Mouse (Mus musculus): ENCODE data around the gene Vangl2.

The Vangl2 gene

DNA sequence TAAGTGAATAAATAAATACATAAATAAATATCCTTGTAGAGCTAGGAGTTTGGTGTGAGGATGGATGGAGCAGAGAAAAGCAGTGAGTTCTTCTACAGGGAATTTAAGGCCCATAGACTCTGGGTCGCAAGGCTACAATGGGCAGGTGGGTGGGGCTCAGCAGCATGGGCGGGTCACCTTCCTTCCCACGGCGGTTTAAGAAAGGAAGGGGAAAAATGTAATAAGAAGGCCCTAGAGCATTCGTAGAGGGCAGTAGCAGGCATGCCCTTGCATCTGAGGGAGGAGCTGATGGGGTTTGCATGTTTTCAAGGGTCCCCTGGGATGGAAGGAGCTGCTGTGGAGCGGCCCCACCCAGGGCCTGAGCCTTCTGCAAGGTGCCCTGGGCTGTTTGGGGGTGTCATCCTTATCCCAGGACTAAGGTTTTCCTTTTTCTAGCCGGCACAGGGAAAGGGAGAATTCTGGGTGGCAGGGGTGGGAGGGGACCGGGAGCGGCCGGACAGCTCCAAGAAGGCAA is 24.6 kb upstream of the Vangl2 start:
- CTCF ChIA-PET: interaction anchor here in 3 of 4 experiments (0.8 to 1.9 kb wide), 5 partner anchors 41 to 316 kb away, joined by 3 to 6 read pairs (median 5); no protein-coding TSS in a partner anchor
- POLR2A ChIA-PET: interaction anchor here in 3 of 4 experiments (0.6 to 4.5 kb wide), 19 partner anchors 9 to 1510 kb away, joined by 3 to 25 read pairs (median 4); partner anchors contain the start of genes Copa (in 2 of the 3), Ncstn (in 2 of the 3) and Pea15a (in 1 of the 3)

DNA sequence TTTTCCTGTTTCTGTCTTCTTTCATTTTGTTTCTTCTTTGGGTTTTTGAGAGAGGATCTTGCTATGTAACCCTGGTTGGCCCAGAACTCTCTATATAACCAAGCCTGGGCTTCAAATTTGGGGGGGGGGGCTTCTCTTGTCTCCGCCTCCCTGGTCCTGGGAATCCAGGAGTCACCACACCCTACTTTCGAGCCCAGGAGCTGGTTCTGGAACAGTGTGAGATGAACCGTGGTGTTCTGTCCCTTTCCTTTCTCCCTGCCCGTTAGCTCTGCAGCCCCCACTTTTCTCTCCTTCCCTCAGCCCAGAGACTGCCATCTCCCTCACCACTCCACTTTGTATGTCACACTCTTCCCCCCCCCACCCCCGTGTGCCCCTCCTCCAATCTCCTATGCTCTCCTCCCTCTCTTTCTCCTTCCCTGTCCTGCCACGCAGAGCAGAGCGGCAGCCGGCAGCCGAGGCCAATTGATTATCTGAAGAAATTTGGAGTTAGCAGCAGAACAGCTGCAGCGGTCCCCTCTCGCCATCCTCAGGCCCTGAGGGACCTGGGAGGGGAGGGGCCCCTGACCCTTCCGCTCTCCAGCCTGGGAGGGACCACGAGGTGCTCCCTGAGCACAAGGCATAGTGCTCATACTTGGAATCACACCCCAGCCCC is 21.0 kb upstream of the Vangl2 start:
- ChIA-PET POLR2A (interaction anchor here in 3 of 4 experiments (0.7 to 1.5 kb wide), 4 partner anchors 8 to 33 kb away, joined by 3 to 5 read pairs (median 5); partner anchors contain the start of genes Copa (in 1 of the 3), Ncstn (in 1 of the 3) and Nhlh1 (in 1 of the 3)), CTCF (interaction anchor here in 2 of 4 experiments (0.6 to 1.4 kb wide), 6 partner anchors 9 to 320 kb away, joined by 3 to 7 read pairs (median 4); no protein-coding TSS in a partner anchor)

DNA sequence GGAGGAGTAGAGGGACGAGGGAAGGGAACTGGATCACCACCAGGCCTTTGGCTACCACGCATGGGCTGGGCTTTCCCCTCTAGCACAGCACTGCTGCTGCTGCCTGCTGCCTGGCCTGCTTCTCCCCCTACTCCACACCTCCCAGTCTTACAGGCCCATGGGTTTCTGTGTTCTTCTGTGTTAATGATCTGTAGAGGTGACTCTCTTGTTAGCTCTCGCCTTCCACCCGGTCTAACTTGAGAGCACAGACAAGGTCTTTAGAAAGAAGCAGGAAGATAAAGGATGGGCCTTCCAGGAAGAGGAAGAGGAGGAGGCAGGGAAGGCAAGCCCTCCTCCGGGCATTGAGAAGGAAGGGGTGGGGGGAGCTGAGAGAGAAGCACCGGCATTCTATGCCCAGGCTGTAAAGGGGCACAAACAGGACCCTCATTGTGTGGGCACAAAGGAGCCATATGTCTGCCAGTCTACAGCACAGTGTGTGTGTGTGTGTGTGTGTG is 20.0 kb upstream of the Vangl2 start:
- ChIA-PET POLR2A (interaction anchor here in 2 of 4 experiments (0.6 to 1.8 kb wide), 7 partner anchors 9 to 156 kb away, joined by 3 to 7 read pairs (median 5); partner anchors contain the start of genes Ncstn (in 1 of the 2) and Nhlh1 (in 1 of the 2)), CTCF (interaction anchor here (0.6 to 1.9 kb wide), 7 partner anchors 25 to 437 kb away, joined by 3 to 7 read pairs (median 5); no protein-coding TSS in a partner anchor)

DNA sequence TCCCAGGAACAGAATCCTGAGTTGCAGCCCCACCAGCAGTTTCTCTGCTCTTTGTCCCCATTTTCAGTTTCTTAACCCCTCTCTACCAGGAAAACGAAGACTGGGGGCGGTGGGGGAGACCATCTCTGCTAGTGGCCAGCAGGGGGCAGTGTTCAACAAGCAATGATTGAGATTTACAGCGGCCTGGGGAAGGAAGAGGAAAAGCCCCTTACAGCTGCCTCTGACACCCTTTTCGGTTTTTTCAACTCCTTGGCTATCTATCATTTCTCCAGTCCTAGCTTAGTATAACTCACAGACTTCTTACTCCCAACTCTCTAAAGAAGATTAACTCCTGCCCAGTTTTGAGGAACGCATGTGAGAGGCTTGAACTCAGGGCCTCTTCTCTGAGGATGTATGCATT is 18.7 kb upstream of the Vangl2 start:
- POLR2A ChIA-PET: interaction anchor here in 2 of 4 experiments (0.6 to 1.8 kb wide), 6 partner anchors 9 to 329 kb away, joined by 3 to 5 read pairs (median 3); partner anchors contain the start of genes Dcaf8 (in 1 of the 2), Nhlh1 (in 1 of the 2) and Pigm (in 1 of the 2)
- CTCF ChIA-PET: interaction anchor here (0.6 to 1.9 kb wide), 33 partner anchors 18 to 362 kb away, joined by 3 to 7 read pairs (median 3); partner anchors contain the start of genes Copa (in 2 of the 4), Ncstn (in 2 of the 4) and Kcnj10 (in 1 of the 4)

DNA sequence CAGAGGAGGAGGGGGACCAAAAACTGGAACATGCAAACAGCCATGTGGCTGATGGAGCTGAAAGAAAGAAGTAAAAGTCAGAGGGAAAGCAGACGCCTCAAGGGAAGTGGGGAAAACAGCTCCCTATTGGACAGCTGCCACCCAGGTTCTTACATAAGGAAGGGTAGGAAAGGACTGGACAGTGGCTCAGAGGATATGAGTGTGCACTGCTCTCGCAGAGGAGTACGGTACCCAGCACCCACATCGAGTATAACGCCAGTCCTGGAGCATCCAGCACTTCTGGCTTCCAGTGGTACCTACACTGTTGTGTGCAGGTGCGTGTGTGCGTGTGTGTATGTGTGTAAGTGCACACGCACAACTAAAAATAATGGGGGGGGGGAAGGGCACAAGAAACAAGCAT is 18.2 kb upstream of the Vangl2 start:
- ChIA-PET CTCF (interaction anchor here (0.6 to 1.8 kb wide), 20 partner anchors 25 to 1310 kb away, joined by 3 to 7 read pairs (median 4); partner anchors contain the start of genes Copa (in 1 of the 4) and Ncstn (in 1 of the 4)), POLR2A (interaction anchor here in 2 of 4 experiments (0.7 to 1.8 kb wide), 6 partner anchors 9 to 330 kb away, joined by 3 to 5 read pairs (median 3); partner anchors contain the start of genes Nhlh1 (in 1 of the 2) and Pigm (in 1 of the 2))

DNA sequence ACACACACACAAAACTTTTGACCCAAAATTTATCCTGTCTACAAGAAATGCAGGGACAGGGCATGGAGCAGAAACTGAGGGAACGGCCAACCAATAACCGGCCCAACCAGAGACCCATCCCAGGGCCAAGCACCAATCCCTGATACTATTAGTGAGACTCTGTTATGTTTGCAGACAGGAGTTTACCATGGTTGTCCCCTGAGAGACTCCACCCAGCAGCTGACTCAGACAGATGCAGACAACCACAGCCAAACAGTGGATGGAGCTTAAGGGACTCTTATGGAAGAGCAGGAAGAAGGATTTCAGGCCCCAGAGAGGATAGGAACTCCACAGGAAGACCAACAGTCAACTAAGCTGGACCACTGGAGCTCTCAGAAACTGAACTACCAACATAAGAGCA is 1.7 kb upstream of the Vangl2 start:
- POLR2A ChIA-PET: interaction anchor here in 2 of 4 experiments (0.6 to 1.6 kb wide), 6 partner anchors 10 to 892 kb away, joined by 3 to 4 read pairs (median 3); no protein-coding TSS in a partner anchor
- CTCF ChIA-PET: interaction anchor here in 1 of 4 experiments (1.8 kb wide), 1 partner anchor 204 kb away, joined by 6 read pairs; no protein-coding TSS in a partner anchor

DNA sequence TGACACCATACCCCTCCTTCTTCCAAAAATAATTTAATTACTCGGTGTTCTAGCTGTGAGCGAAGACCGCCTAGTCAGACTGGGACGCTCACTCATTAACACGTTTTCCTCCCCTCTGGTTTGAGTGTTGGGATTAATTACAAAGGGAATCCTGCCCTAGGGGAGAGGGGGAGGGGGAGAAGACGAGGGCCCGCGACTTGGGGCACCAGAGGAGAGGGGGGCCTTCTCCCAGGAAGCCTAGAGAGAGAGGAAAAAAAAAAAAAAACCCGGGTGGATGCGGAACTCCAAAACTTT is 488 bp downstream of the Vangl2 start:
- ChIA-PET POLR2A (interaction anchor here (0.6 to 2.5 kb wide), 31 partner anchors 9 to 349 kb away, joined by 3 to 15 read pairs (median 4); partner anchors contain the start of genes Pigm (in 2 of the 4) and Dcaf8 (in 1 of the 4)), CTCF (interaction anchor here in 3 of 4 experiments (0.6 to 1.4 kb wide), 11 partner anchors 16 to 297 kb away, joined by 3 to 15 read pairs (median 4); no protein-coding TSS in a partner anchor)

DNA sequence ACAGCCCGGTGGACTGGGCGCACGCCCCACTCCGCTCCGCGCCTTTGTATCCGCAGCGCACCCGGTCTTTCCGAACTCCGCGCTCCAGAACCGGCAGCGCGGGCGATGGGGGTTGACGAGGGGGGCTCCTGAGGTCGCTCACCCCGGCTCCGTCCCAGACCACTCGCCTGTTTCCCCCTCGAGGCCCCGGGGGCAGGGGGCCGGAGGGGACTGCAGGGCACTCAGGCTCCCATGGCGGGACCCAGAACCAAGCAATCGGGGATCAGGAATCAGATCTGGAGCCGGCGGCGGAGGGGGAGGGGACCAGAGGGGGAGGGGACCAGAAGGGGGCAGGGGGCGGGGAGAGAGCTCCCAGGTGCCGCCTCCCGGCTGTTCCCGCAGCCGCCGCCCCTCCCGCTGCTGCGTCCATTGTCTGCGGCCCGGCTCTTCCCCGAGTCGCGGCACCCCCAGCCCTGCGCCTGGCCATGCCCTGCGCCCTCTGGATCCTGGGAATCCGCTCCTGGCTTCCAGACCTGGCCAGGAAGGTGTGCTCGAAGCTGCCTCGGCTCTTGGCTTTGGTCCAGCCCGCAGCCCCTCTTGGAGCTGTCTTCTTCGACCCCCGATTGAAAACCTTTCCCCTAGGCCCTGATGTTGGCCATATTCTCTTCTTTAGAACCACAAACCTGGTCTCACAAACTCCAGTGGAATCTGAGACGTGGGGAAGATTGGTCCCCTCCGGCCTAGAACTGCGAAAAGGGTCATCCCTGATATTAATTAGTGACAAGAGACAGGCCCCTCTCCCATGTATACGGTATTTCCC is 1.0 kb downstream of the Vangl2 start:
- ChIA-PET CTCF (interaction anchor here (0.6 to 1.4 kb wide), 15 partner anchors 11 to 297 kb away, joined by 3 to 15 read pairs (median 3); no protein-coding TSS in a partner anchor), POLR2A (interaction anchor here (0.6 to 2.5 kb wide), 32 partner anchors 8 to 349 kb away, joined by 3 to 15 read pairs (median 4); partner anchors contain the start of genes Pigm (in 2 of the 4), Copa (in 1 of the 4), Dcaf8 (in 1 of the 4) and Ncstn (in 1 of the 4))

DNA sequence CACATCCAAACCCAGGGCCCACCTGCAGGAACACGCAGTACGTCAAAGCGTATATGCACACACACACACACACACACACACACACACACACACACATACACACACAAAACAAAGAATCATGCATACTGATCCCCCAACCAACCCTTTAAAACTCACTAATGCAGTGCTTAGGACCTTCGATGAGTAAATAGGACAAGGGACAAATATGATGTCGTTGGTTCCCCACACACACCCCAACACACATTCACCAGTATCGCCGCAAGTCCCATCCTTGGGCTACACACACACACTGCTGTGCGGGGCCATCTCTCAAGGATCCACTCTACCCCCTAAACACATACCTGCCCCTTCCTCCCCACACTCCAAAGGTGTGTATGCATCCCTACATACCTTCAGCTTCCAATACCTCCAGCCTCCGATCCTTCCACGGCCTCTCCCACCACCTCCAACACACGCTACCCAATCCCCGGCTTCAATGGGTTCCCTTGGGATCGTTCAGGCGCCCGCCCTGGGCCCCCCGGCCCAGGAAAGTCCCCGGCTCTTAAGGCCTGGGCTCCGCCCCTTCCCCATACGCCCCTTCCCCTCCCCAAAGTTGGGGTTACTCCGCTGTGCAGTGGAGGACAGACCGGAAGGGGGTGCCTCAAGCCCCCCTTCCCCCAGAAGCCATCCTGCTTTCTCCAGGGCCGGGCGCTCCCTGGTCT is 1.9 kb downstream of the Vangl2 start:
- ChIA-PET CTCF (interaction anchor here in 3 of 4 experiments (0.6 to 1.2 kb wide), 10 partner anchors 14 to 298 kb away, joined by 3 to 15 read pairs (median 4); no protein-coding TSS in a partner anchor), POLR2A (interaction anchor here in 3 of 4 experiments (0.7 to 2.5 kb wide), 21 partner anchors 7 to 350 kb away, joined by 3 to 15 read pairs (median 4); partner anchors contain the start of genes Pigm (in 2 of the 3), Copa (in 1 of the 3), Dcaf8 (in 1 of the 3) and Ncstn (in 1 of the 3))

DNA sequence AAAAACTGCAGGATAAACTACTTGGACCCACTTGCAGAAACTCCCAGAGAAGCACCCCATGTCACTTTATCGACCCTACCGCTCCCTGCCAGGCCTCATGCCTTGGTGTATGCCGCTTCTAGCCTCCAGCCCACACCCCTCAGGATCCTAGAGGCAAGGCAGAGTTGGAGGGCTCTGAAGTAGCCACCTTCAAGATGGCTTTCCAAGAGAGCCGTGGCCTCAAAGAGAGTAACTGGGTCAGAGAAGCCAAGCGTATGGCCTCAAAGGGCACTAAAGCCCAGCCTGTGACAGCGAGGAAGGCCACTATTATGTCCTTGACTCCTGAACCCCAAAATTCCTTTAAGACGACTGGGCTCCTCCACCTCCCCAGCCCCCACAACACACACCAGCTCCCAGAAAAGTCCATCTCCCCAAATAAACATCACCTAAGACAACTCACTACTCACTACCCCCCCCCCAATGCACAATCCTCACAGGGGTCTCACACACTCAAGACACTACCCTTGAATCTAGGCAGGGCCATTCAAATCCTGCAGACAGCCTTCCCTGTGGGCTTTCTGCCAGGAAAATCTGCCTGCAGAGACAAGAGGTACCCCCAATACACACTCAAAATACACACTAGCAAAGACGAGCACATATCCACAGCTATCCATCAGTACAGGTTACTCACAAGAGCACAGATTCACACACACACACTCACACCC is 2.9 kb downstream of the Vangl2 start:
- POLR2A ChIA-PET: interaction anchor here in 3 of 4 experiments (0.6 to 1.4 kb wide), 6 partner anchors 12 to 276 kb away, joined by 3 to 4 read pairs (median 4); no protein-coding TSS in a partner anchor
- CTCF ChIA-PET: interaction anchor here in 2 of 4 experiments (0.6 to 1.3 kb wide), 2 partner anchors 13 to 489 kb away, joined by 3 to 4 read pairs; no protein-coding TSS in a partner anchor

DNA sequence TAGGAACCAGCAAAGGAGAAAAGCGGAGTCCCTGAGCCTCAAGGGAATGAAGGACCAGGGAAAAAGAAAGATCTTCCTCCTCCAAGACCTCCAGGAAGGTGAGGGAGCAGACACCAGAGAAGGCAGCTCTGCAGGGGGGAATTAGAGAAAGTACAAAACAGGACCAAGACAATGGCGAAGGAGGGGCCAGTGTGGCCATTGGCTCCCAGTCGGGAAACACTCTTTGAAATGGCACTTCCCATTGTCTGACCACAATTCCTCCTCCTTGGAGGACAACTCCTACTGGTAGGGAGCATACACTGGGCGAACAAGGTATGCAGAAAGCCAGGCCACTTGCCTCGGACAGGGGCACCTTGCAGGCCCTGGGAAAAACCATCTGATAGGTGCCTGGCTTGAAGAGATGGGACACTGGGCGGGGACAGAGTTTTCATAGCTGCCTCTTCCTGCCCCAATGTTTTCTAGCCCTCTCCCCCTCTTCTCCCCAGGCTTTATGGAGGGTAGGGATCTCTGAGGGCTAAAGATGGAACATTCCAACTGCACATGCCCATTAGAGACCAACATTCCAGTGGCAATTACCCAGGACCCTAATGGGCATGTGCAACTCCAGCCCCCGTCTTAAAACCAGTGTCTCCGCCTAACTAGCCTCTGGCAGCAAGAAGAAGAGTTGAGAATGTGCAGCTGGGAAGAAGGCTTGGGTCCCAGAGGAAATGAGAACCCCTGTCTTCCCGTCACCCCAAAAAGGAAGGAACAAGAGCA is 3.9 kb downstream of the Vangl2 start:
- ChIA-PET CTCF (interaction anchor here (0.6 to 4.6 kb wide), 10 partner anchors 12 to 490 kb away, joined by 3 to 27 read pairs (median 4); partner anchors contain the start of gene Kcnj10 (in 1 of the 4)), POLR2A (interaction anchor here in 3 of 4 experiments (0.6 to 1.6 kb wide), 14 partner anchors 11 to 300 kb away, joined by 3 to 6 read pairs (median 3); no protein-coding TSS in a partner anchor)

DNA sequence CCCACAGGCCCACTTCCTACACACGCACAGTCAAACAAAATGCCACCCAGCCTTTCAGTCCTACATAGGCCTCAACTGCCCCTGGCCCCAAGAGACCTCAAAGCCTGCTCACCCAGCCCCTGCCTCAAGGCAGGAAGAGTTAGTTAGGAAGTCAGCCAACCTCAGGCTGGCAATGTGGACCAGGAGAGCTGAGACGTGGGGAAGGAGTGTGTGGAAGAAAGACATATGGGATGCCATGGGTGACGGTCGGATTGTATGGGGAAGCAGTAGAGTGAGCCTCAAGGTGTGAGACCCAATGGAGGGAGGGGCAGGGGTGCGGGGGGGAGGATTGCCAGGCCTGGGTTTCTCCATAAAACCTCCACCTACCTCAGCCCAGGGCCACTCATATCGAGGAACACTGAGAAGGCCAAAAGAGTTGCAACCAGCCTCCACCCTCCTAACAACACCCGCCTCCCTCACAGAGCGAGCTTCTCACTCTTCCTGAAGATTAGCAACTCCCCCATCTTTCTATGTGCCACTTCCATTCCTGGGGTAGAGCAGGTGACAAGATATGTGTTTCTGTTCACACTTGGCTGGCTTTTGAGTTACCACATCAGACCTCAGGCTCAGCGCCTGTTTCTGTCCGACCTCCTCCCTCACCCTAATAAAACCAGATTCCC is 8.3 kb downstream of the Vangl2 start:
- CTCF ChIA-PET: interaction anchor here in 3 of 4 experiments (1.0 to 4.6 kb wide), 4 partner anchors 8 to 109 kb away, joined by 3 to 27 read pairs (median 9); no protein-coding TSS in a partner anchor
- POLR2A ChIA-PET: interaction anchor here in 3 of 4 experiments (0.8 to 2.3 kb wide), 6 partner anchors 8 to 12 kb away, joined by 3 to 7 read pairs (median 4); no protein-coding TSS in a partner anchor

DNA sequence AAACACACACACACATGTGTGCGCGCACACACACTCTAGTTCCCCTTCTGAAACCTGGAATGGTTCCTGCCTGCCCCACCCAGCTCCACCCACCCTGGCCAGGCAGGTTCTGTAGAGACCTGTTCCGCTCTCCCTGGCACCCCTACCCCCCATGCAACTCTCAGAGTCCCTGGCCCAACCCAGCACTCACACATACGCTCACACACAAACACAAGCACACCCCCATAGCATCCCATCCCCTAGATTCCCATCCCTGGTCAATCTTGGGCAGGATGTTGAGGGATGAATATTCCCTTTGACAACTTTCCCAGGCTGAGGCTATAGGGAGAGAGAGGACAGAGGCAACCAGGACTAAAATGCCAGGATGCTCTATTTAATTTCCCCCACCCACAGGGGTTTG is 8.9 kb downstream of the Vangl2 start:
- CTCF ChIA-PET: interaction anchor here in 2 of 4 experiments (0.6 to 1.4 kb wide), 3 partner anchors 9 to 110 kb away, joined by 3 to 13 read pairs (median 4); no protein-coding TSS in a partner anchor
- POLR2A ChIA-PET: interaction anchor here in 2 of 4 experiments (0.7 to 2.3 kb wide), 5 partner anchors 8 to 258 kb away, joined by 3 to 7 read pairs (median 5); no protein-coding TSS in a partner anchor

All from embryonic stem cell, embryonic (primary cell).